Mouse (Mus musculus) gastrocnemius, adult 2 months (tissue): ENCODE data around the gene Slc4a5. TPM values are rescaled to one million over a fixed set of nuclear protein-coding genes. Genes with fewer than 3 reads are reported as not detected.
A peak's percentile ranks its signal among the peaks of the same experiment; 100 is the strongest.

Experiments
- DNase-seq: peaks from one replicate; pipeline ENCODE4 v3.0.0; 2022
- H3K27ac ChIP-seq: fragments of 200-600 bp; 2 replicates; pipeline ENCODE4 v1.8.1; 2022; ENCODE audit warnings: mild to moderate bottlenecking
- H3K4me3 ChIP-seq: fragments of 200-600 bp; 2 replicates; pipeline ENCODE4 v1.8.1; 2022; ENCODE audit warnings: mild to moderate bottlenecking, moderate library complexity
- CTCF ChIP-seq: fragments of 200-600 bp; IDR thresholded peaks from 2 replicates; pipeline ENCODE4 v1.8.1; 2022; ENCODE audit warnings: antibody characterized with exemption, mild to moderate bottlenecking, moderate library complexity
- intact Hi-C: fragments of 180-260 bp; cut with DNase I; formaldehyde crosslinking; loops from one replicate; pipeline ENCODE4 v1.15.1; 2025
- total RNA-seq, 2 experiments: library from RNA; stranded (reverse); gene quantifications; 2 replicates each; pipeline ENCODE4 v1.2.3; 2021

Slc4a5 gene
- total RNA-seq, 2 experiments from 2014 or later = not detected

GRCm38 (mm10) chr6:83280256-83280955 is 60.8 kb downstream of the Slc4a5 start:
- intact Hi-C loops = no loop called here
- H3K4me3 ChIP-seq = no peak overlapping the region
- no peak overlapping the region for H3K27ac ChIP-seq
- no peak for DNase-seq
- TF ChIP-seq CTCF = peak; percentile 68

DNA sequence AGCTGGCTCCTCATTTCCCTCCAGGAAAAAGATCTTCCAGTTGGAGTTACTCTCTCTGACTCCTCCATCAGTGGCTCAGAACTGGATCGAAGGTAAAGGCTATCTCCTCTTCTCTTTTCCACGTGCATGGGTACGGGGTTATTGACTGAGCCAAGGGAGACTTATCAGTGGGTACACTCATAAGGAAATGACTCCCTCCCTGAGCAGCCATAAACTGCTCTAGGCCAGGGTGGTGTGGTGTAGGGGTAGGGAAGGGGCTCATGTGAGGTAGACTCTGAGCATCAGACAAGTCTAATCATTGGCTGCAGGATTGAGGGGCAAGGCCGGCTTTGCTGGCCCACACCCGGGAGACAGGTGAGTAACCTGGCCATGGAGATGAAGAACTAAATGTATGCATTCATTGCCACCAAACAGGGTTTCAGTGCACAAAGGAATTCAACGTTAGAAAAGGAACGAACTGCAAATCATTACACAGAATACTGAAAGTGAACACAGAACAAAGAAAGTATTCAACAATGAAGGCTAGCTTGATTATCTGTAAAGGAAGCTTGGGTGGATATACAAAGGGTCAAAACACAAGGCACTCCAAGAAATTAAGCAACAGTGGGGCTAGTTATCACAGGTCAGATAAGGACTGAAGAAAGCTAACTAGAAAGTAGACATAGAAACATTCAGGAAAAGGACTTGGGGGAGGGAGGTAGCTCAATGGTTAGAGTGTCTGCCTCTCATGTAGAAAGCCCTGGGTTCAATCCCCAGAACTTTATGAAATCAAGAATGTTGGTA is 81.0 kb downstream of the Slc4a5 start:
- TF ChIP-seq CTCF = no peak
- no peak overlapping the region for H3K4me3 ChIP-seq
- intact Hi-C loops = no loop called here
- H3K27ac ChIP-seq = no peak overlapping the region
- DNase-seq = no peak

GRCm38 (mm10) chr6:83301294-83301693 is 81.7 kb downstream of the Slc4a5 start:
- Histone ChIP-seq H3K4me3 (no peak overlapping the region), H3K27ac (no peak overlapping the region)
- TF ChIP-seq CTCF = no peak
- intact Hi-C loops = no loop called here
- DNase-seq = no peak

DNA sequence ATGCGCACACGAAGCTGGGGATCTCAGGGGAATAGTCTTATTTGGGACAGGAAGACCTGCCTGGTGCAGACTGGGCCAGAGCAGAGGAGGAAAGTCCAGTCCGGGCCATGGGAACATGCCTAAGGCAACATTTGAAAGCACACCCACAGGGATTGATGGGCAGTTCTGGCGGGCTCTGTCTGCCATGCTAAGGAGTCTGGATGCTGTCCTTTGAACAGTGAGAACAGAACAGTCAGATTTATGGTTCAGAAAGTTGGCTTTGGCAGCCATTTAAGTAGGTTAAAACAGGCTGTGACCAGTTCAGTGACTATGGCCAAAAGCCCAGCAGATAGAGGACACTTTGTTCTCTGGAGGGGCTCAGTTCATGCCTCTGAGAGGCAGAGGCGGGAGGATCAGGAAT is 82.6 kb downstream of the Slc4a5 start:
- intact Hi-C loops = no loop called here
- DNase-seq = no peak
- Histone ChIP-seq H3K4me3 (no peak overlapping the region), H3K27ac (no peak overlapping the region)
- no peak for TF ChIP-seq CTCF

GRCm38 (mm10) chr6:83309017-83309416 is 89.4 kb downstream of the Slc4a5 start:
- Histone ChIP-seq H3K27ac (no peak overlapping the region), H3K4me3 (no peak overlapping the region)
- intact Hi-C loops = no loop called here
- TF ChIP-seq CTCF = no peak; the same call in 1 of the 2 replicates
- DNase-seq = no peak

DNA sequence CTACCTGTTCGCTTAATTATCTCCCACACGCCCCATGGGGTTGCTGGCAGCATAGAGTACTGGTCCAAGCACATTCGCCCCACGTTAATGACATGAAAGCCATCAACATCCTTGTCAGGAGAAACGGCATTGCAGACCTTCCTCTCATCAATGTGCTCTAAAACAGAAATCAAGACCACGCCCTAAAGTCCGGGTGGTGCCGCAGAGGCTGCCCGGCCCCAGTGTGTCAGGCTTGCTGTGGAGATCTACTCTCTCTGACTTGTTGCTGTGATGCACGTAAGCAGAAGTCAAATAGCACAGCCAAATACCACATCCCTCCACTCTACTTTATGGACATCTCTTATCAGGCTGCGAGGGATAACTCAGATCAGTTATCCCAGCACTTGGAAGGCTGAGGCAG is 91.6 kb downstream of the Slc4a5 start:
- intact Hi-C loops = no loop called here

DNA sequence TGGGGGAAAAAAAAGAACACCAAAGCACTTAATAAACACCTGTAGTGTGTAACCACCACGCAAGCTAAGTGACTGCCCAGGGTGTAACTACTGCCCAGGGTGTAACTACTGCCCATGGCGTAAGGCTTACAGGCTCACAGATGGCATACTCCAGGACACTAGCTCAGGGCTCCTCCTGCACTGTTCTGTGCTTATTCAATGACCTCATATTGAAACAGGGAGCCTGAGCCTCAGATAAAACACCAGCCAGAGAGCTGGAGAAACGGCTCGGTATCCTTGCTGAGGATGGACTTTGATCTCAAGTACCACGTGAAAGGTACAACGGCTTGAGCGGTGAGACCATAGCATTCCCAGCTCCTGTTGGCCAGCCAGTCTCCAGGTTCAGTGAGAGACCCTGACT is 92.4 kb downstream of the Slc4a5 start:
- intact Hi-C loops = no loop called here
- no peak for DNase-seq
- no peak for TF ChIP-seq CTCF
- Histone ChIP-seq H3K4me3 (no peak overlapping the region), H3K27ac (no peak overlapping the region)

More for the DNA sequence above, 91.6 kb downstream of the Slc4a5 start:
- no peak for DNase-seq
- H3K4me3 ChIP-seq = no peak overlapping the region
- no peak overlapping the region for H3K27ac ChIP-seq
- no peak for TF ChIP-seq CTCF

- H3K27ac ChIP-seq = no peak overlapping the region
- intact Hi-C loops = no loop called here
- no peak for TF ChIP-seq CTCF
- DNase-seq = no peak
- no peak overlapping the region for H3K4me3 ChIP-seq
These were observed 92.9 kb downstream of the Slc4a5 start for GRCm38 (mm10) chr6:83312514-83312913.

GRCm38 (mm10) chr6:83315293-83315692 is 95.7 kb downstream of the Slc4a5 start:
- Histone ChIP-seq H3K27ac (no peak overlapping the region), H3K4me3 (no peak overlapping the region)
- no peak for DNase-seq
- intact Hi-C loops = no loop called here
- TF ChIP-seq CTCF = no peak

DNA sequence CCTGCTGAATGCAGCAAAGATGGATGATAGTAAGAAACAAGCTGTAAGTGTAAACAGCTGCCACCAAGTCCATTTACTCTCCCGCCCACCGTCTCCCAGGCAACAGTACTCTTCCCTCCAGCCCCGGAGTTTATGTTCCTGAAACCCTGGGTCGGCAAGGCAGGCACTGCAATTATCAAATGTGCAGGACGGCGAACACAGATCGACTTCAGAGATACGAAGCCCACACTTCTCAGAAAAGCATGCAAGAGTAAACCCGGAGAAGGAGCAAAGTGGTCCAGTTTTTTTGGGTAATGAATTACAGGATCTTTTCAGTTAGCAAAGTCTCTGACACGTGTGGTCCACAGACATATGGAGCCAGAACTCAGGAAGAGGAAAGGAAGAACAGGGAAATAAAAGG is 96.4 kb downstream of the Slc4a5 start:
- DNase-seq = no peak
- Histone ChIP-seq H3K4me3 (0 out of 2 replicates have a peak overlapping the region, but pooled peaks have one; percentile 7), H3K27ac (no peak overlapping the region)
- no peak for TF ChIP-seq CTCF
- intact Hi-C loops = no loop called here

DNA sequence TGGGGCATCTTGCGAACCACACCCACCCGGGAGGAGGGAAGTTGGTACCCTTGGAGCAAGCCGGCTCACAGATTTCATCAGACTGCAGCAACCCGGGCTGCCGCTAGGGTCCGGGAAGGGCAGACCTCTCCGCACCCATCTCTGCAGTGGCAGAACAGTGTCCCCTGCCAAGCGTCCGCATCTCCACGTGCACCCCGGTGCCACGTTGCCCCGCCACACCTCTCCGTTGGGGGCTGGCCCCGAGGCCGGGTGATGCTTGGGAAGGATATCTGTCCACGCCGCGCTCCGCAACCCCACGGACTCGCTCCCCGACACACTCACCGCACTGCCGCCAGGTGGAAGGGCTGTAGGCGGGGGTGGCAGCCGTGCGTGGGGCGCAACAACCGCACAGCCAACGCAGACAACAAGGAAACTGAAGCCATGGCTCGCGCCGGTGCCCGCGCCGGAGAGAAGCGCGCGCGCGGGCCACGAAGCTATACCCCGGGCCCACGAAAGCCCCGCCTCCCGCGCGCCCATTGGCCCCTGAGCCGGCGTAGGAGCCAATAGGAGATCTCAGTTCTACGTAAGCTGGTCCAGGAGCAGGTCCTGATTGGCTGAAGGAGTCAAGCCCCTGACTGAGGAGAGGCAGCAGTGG is 97.6 kb downstream of the Slc4a5 start:
- peak; percentile 74 for TF ChIP-seq CTCF
- H3K27ac ChIP-seq = peak overlapping the region; percentile 74
- peak overlapping the region; percentile 99 for H3K4me3 ChIP-seq
- intact Hi-C loops = no loop called here
- DNase-seq = peak; percentile 95

DNA sequence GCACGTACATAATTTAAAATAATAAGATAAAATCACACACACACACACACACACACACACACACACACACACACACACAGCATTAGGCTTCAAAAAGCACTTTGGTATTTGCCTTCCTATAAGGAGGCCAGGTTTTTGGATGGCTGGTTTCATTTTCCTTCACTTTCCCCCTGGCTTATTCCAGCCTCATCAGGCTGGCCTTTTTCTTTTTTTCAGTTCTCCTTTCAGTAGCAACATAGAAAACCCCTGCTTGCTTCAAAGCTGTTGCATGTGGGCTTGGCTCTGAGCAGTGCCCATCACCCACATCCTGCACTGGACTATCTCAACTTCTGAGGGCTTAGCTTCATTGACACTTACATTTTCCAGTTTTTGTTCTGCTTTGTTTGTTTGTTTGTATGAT is 102.3 kb downstream of the Slc4a5 start:
- intact Hi-C loops = no loop called here
- no peak for DNase-seq
- TF ChIP-seq CTCF = no peak
- H3K4me3 ChIP-seq = no peak overlapping the region
- H3K27ac ChIP-seq = no peak overlapping the region

DNA sequence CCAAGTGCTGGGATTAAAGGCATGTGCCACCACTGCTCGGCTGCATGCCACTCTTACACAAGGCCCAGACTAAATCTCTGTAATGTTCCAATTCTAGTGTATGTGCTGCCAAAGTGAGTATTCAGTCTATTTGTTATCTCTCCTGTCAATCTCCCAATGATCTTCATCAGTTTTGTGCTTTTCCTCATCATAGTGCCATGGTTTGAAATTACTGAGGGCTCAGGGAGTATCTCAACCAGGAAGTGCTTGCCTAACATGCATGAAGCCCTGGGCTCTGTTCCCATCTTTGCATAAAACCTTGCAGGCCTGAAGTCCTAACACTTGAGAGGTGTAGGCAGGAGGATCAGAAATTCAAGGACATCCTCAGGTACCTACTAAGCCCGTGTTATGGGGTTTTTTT is 103.2 kb downstream of the Slc4a5 start:
- H3K27ac ChIP-seq = no peak overlapping the region
- no peak for TF ChIP-seq CTCF
- intact Hi-C loops = no loop called here
- H3K4me3 ChIP-seq = no peak overlapping the region
- no peak for DNase-seq
